Mouse (Mus musculus) heart, postnatal 0 days (tissue): ENCODE results near the gene Sptlc2. TPM values are rescaled to one million over a fixed set of nuclear protein-coding genes. Genes with fewer than 3 reads are reported as not detected.

Experiments used
- ATAC-seq: fragments of 200-750 bp; cut with Nextera tagmentation; 2 replicates; pipeline ENCODE4 v1.8.0; 2017; ENCODE audit warnings: low read depth, moderate number of reproducible peaks, moderate library complexity; ENCODE audit not compliant: insufficient read depth
- DNase-seq: peaks from one replicate; pipeline ENCODE4 v3.0.0-alpha.2; 2016; ENCODE audit warnings: low spot score
- H3K27ac ChIP-seq: fragments of 300-500 bp; sonication (generic); 2 replicates; pipeline ENCODE4 v1.5.1; 2014; ENCODE audit warnings: low read depth, mild to moderate bottlenecking
- H3K27me3 ChIP-seq: fragments of 300-500 bp; sonication (generic); 2 replicates; pipeline ENCODE4 v1.6.1; 2014; ENCODE audit warnings: low read length, mixed read lengths; ENCODE audit not compliant: control insufficient read depth, insufficient read depth
- H3K36me3 ChIP-seq: fragments of 300-500 bp; sonication (generic); replicated peaks from 2 replicates; pipeline ENCODE4 v1.6.1; 2014; ENCODE audit warnings: low read length, mixed read lengths; ENCODE audit not compliant: control insufficient read depth, insufficient read depth
- H3K4me1 ChIP-seq: fragments of 300-500 bp; sonication (generic); 2 replicates; pipeline ENCODE4 v1.6.1; 2014; ENCODE audit warnings: antibody characterized with exemption; ENCODE audit not compliant: control insufficient read depth, insufficient read depth
- H3K4me2 ChIP-seq: fragments of 300-500 bp; sonication (generic); 2 replicates; pipeline ENCODE4 v1.6.1; 2014; ENCODE audit warnings: low read depth, mild to moderate bottlenecking, low read length, moderate library complexity
- H3K4me3 ChIP-seq: fragments of 300-500 bp; sonication (generic); 2 replicates; pipeline ENCODE4 v1.5.1; 2014; ENCODE audit warnings: low read depth, low read length
- H3K9ac ChIP-seq: fragments of 300-500 bp; sonication (generic); replicated peaks from 2 replicates; pipeline ENCODE4 v1.6.1; 2014; ENCODE audit warnings: low read depth, low read length, mixed read lengths
- H3K9me3 ChIP-seq: fragments of 300-500 bp; sonication (generic); replicated peaks from 2 replicates; pipeline ENCODE4 v1.6.1; 2016; ENCODE audit warnings: low read length; ENCODE audit not compliant: control insufficient read depth
- CTCF ChIP-seq: IDR thresholded peaks from 2 replicates; pipeline ENCODE4 v1.5.1; 2016; ENCODE audit warnings: antibody characterized with exemption, control low read depth, low read depth
- EP300 ChIP-seq: IDR thresholded peaks from 2 replicates; pipeline ENCODE4 v1.6.1; 2016; ENCODE audit warnings: antibody characterized with exemption, low read depth
- WGBS: fragments of 180-500 bp; shearing (Covaris S2); extraction: QIAGEN DNeasy Blood & Tissue Kit; methylation state at CpG from one replicate; pipeline ENCODE4 v1.1.7; 2014; 5-methylcytosine and 5-hydroxymethylcytosine counted together
- polyA plus RNA-seq: library from polyadenylated mRNA; unstranded; fragments of >200 nt; fragmentation: Nextera tagmentation; extraction: Ambion mirVana; gene quantifications from 2 replicates; pipeline ENCODE4 v1.2.1, GENCODE M21; 2015
- total RNA-seq: library from RNA; depleted of rRNA; stranded (reverse); fragments of >200 nt; gene quantifications from 2 replicates; pipeline ENCODE4 v1.2.3, GENCODE M21; 2014; ENCODE audit warnings: low replicate concordance

Sptlc2 gene
- total and polyA plus RNA-seq, 2 experiments from 2014 or later = 66.6 to 67.0 TPM

GRCm38 (mm10) chr12:87413179-87413790 lies 25.1 kb upstream of the Sptlc2 start:
- no peaks in the 10 kb centered on the region for H3K9me3 ChIP-seq
- WGBS = 20% methylated on average over 4 of the region's 4 CpGs
- H3K4me1 ChIP-seq = peaks cover 12% of the 10 kb centered on the region
- no peak overlapping the region for H3K9ac ChIP-seq
- H3K4me2 ChIP-seq = no peak overlapping the region
- ATAC-seq = peak; percentile 39; the same call in 1 of the 2 replicates
- TF ChIP-seq CTCF = peak; percentile 81
- TF ChIP-seq EP300 = no peak
- H3K27me3 ChIP-seq = no peaks in the 10 kb centered on the region
- H3K4me3 ChIP-seq = no peak overlapping the region
- no peak overlapping the region for H3K27ac ChIP-seq
- DNase-seq = peak; percentile 65
- H3K36me3 ChIP-seq = no peaks in the 10 kb centered on the region

DNA sequence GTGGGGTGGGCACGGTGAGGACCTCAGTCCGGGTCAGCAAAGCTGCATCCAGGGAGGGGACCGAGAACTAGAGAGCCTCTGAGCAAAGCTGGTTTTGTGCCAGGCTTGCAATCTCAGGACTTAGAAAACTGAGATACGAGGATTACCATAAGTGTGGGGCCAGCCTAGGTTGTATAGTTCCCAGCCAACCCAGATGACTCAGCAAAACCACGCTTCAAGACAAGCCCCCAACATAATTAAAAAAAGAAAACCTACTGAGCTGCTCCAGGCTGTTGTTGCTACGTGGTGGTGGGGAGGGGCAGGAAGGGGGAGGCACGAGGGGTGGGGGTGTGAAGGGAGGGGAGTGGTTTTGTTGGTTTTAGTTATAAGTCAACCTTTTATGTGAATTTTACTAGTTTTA lies 22.8 kb upstream of the Sptlc2 start:
- Histone ChIP-seq H3K9ac (no peak overlapping the region), H3K4me2 (0 out of 2 replicates have a peak overlapping the region, but pooled peaks have one; percentile 12), H3K27ac (no peak overlapping the region), H3K9me3 (no peaks in the 10 kb centered on the region), H3K4me3 (no peak overlapping the region), H3K4me1 (peaks cover 20% of the 10 kb centered on the region), H3K27me3 (no peaks in the 10 kb centered on the region), H3K36me3 (no peaks in the 10 kb centered on the region)
- ATAC-seq (no peak), DNase-seq (no peak)
- no peak for TF ChIP-seq CTCF
- no peak for TF ChIP-seq EP300
- WGBS = 14% methylated on average over 7 of the region's 7 CpGs

DNA sequence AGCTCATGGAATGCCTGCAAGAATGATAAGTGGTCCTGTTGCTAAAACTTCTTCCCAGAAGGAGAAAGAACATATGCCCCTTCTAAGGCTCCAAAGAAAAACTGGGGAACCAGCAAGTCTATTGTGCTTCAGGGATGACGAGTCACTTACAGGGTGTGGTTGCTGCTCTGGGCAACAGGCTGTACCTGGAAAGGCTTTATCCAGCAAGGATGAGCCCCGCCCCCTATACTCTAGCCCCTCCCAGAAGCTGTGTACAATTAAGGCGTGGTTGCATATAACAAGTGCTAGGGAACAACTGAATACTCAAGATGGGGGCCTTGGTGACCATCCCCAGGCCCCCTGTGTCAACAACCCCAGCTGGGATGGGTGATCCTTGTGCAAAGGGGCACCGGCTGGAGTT lies 21.0 kb upstream of the Sptlc2 start:
- TF ChIP-seq CTCF = no peak
- WGBS = 89% methylated on average over 4 of the region's 4 CpGs
- Histone ChIP-seq H3K27me3 (no peaks in the 10 kb centered on the region), H3K4me3 (no peak overlapping the region), H3K36me3 (no peaks in the 10 kb centered on the region), H3K9me3 (no peaks in the 10 kb centered on the region), H3K9ac (no peak overlapping the region), H3K27ac (no peak overlapping the region), H3K4me2 (no peak overlapping the region), H3K4me1 (peaks cover 20% of the 10 kb centered on the region)
- DNase-seq (no peak), ATAC-seq (no peak)

- ATAC-seq = peak; percentile 74; the same call in 1 of the 2 replicates
- Histone ChIP-seq H3K4me2 (peak overlapping the region; percentile 54), H3K4me1 (peaks cover 20% of the 10 kb centered on the region), H3K9ac (peak overlapping the region; percentile 37; the same call in 1 of the 2 replicates), H3K9me3 (no peaks in the 10 kb centered on the region), H3K36me3 (no peaks in the 10 kb centered on the region), H3K4me3 (peak overlapping the region; percentile 7), H3K27ac (peak overlapping the region; percentile 79), H3K27me3 (no peaks in the 10 kb centered on the region)
- WGBS = 18% methylated on average over 19 of the region's 21 CpGs
- DNase-seq = peak; percentile 79
- TF ChIP-seq EP300 (no peak), CTCF (no peak)
Observed at GRCm38 (mm10) chr12:87407869-87408605, 19.9 kb upstream of the Sptlc2 start.

- Histone ChIP-seq H3K9ac (no peak overlapping the region), H3K4me2 (no peak overlapping the region), H3K36me3 (no peaks in the 10 kb centered on the region), H3K27me3 (no peaks in the 10 kb centered on the region), H3K9me3 (no peaks in the 10 kb centered on the region), H3K4me3 (no peak overlapping the region), H3K27ac (no peak overlapping the region), H3K4me1 (peaks cover 12% of the 10 kb centered on the region)
- DNase-seq = no peak
- WGBS = 48% methylated on average over 3 of the region's 3 CpGs
- ATAC-seq = no peak
- TF ChIP-seq EP300 = no peak
- no peak for TF ChIP-seq CTCF
Observed at GRCm38 (mm10) chr12:87405721-87406120, 17.6 kb upstream of the Sptlc2 start.
